Mouse (Mus musculus): Measurements from ENCODE around the gene Yme1l1. TPM values are rescaled to one million over a fixed set of nuclear protein-coding genes. Genes with fewer than 3 reads are reported as not detected.

The Yme1l1 gene
- polyA plus RNA-seq, 1 experiment: 31.2 TPM

GRCm38 (mm10) chr2:23202900-23203670, 46.9 kb downstream of the Yme1l1 start:
- WGBS: 61% methylated on average over 15 of the region's 15 CpGs
- no peak overlapping the region for H3K4me3 ChIP-seq (replicated peaks; ENCODE audit: insufficient read depth, low read depth, low read length)
- H3K27ac ChIP-seq (ENCODE audit: insufficient read depth, low read length): no peak overlapping the region
- DNase-seq: no peak
- no peak for TF ChIP-seq CTCF (IDR thresholded peaks at IDR 0.05; ENCODE audit: borderline replicate concordance, insufficient read depth, low read depth, low read length)
- TF ChIP-seq POLR2A (IDR thresholded peaks at IDR 0.05; ENCODE audit: borderline replicate concordance, insufficient read depth, low read length): no peak
- H3K4me1 ChIP-seq (ENCODE audit: control insufficient read depth, insufficient read depth, low read length): no peaks in the 10 kb centered on the region
- H3K27me3 ChIP-seq (ENCODE audit: control insufficient read depth, insufficient read depth, low read length): no peaks in the 10 kb centered on the region; the same call in 1 of the 2 replicates

GRCm38 (mm10) chr2:23207070-23207526, 50.9 kb downstream of the Yme1l1 start, which contains the start of gene 4931423N10Rik:
TSS of gene 4931423N10Rik (plus strand) at chr2:23207476.
- 78% methylated on average over 15 of the region's 15 CpGs for WGBS
- TF ChIP-seq POLR2A (IDR thresholded peaks at IDR 0.05; ENCODE audit: borderline replicate concordance, insufficient read depth, low read length): no peak
- TF ChIP-seq CTCF (IDR thresholded peaks at IDR 0.05; ENCODE audit: borderline replicate concordance, insufficient read depth, low read depth, low read length): no peak
- Histone ChIP-seq H3K4me3 (replicated peaks; ENCODE audit: insufficient read depth, low read depth, low read length) (no peak within 1 kb of the TSS), H3K27ac (ENCODE audit: insufficient read depth, low read length) (no peak within 1 kb of the TSS), H3K4me1 (ENCODE audit: control insufficient read depth, insufficient read depth, low read length) (no peaks in the 10 kb centered on the region), H3K27me3 (ENCODE audit: control insufficient read depth, insufficient read depth, low read length) (no peaks in the 10 kb centered on the region; the same call in 1 of the 2 replicates)
- DNase-seq: no peak

GRCm38 (mm10) chr2:23213661-23214060, 57.5 kb downstream of the Yme1l1 start:
- WGBS: 68% methylated on average over 5 of the region's 5 CpGs
- no peak for DNase-seq
- TF ChIP-seq CTCF (IDR thresholded peaks at IDR 0.05; ENCODE audit: borderline replicate concordance, insufficient read depth, low read depth, low read length): no peak
- no peak for TF ChIP-seq POLR2A (IDR thresholded peaks at IDR 0.05; ENCODE audit: borderline replicate concordance, insufficient read depth, low read length)
- H3K4me3 ChIP-seq (replicated peaks; ENCODE audit: insufficient read depth, low read depth, low read length): no peak overlapping the region
- no peak overlapping the region for H3K27ac ChIP-seq (ENCODE audit: insufficient read depth, low read length)
- H3K4me1 ChIP-seq (ENCODE audit: control insufficient read depth, insufficient read depth, low read length): no peaks in the 10 kb centered on the region
- no peaks in the 10 kb centered on the region for H3K27me3 ChIP-seq (ENCODE audit: control insufficient read depth, insufficient read depth, low read length)

GRCm38 (mm10) chr2:23225199-23225598, 69.0 kb downstream of the Yme1l1 start:
- H3K4me3 ChIP-seq (replicated peaks; ENCODE audit: insufficient read depth, low read depth, low read length): no peak overlapping the region
- H3K27me3 ChIP-seq (ENCODE audit: control insufficient read depth, insufficient read depth, low read length): no peaks in the 10 kb centered on the region
- TF ChIP-seq POLR2A (IDR thresholded peaks at IDR 0.05; ENCODE audit: borderline replicate concordance, insufficient read depth, low read length) (no peak), CTCF (IDR thresholded peaks at IDR 0.05; ENCODE audit: borderline replicate concordance, insufficient read depth, low read depth, low read length) (no peak)
- H3K4me1 ChIP-seq (ENCODE audit: control insufficient read depth, insufficient read depth, low read length): no peaks in the 10 kb centered on the region
- H3K27ac ChIP-seq (ENCODE audit: insufficient read depth, low read length): no peak overlapping the region
- 46% methylated on average over 7 of the region's 7 CpGs for WGBS
- no peak for DNase-seq

- DNase-seq: no peak
- Histone ChIP-seq H3K4me1 (ENCODE audit: control insufficient read depth, insufficient read depth, low read length) (no peaks in the 10 kb centered on the region), H3K27me3 (ENCODE audit: control insufficient read depth, insufficient read depth, low read length) (no peaks in the 10 kb centered on the region), H3K27ac (ENCODE audit: insufficient read depth, low read length) (no peak overlapping the region), H3K4me3 (replicated peaks; ENCODE audit: insufficient read depth, low read depth, low read length) (no peak overlapping the region)
- TF ChIP-seq CTCF (IDR thresholded peaks at IDR 0.05; ENCODE audit: borderline replicate concordance, insufficient read depth, low read depth, low read length): no peak
- no peak for TF ChIP-seq POLR2A (IDR thresholded peaks at IDR 0.05; ENCODE audit: borderline replicate concordance, insufficient read depth, low read length)
- 79% methylated on average over 2 of the region's 2 CpGs for WGBS
Observed at GRCm38 (mm10) chr2:23228463-23228862, 72.3 kb downstream of the Yme1l1 start.

GRCm38 (mm10) chr2:23234065-23234773, 78.0 kb downstream of the Yme1l1 start:
- WGBS: 3% methylated on average over 27 of the region's 50 CpGs
- DNase-seq: peak in 1 of 2 experiments; percentile 1
- Histone ChIP-seq H3K27ac (ENCODE audit: insufficient read depth, low read length) (no peak overlapping the region), H3K27me3 (ENCODE audit: control insufficient read depth, insufficient read depth, low read length) (no peaks in the 10 kb centered on the region), H3K4me3 (replicated peaks; ENCODE audit: insufficient read depth, low read depth, low read length) (peak overlapping the region; percentile 40), H3K4me1 (ENCODE audit: control insufficient read depth, insufficient read depth, low read length) (no peaks in the 10 kb centered on the region)
- TF ChIP-seq POLR2A (IDR thresholded peaks at IDR 0.05; ENCODE audit: borderline replicate concordance, insufficient read depth, low read length): no peak

Other genes starting within 250 kb of the Yme1l1 start
- gene Abi1, start 116.1 kb upstream of the Yme1l1 start, polyA plus RNA-seq (2012; rRNA removed): 104 and 114 TPM in 2 replicates
- gene Acbd5, start 88.2 kb upstream of the Yme1l1 start, polyA plus RNA-seq (2012; rRNA removed): 49.1 and 53.8 TPM in 2 replicates
- 0.43 and 0.46 TPM in 2 replicates for gene Mastl, start 345 bp upstream of the Yme1l1 start, polyA plus RNA-seq (2012; rRNA removed)
- 0.33 and 0.34 TPM in 2 replicates for gene 4931423N10Rik, start 51.1 kb downstream of the Yme1l1 start, polyA plus RNA-seq (2012; rRNA removed)
- gene Nxph2, start 164.9 kb downstream of the Yme1l1 start, polyA plus RNA-seq (2012; rRNA removed): 0.87 and 0.95 TPM in 2 replicates

Data from cerebellum, adult 2 months (tissue).